Mouse (Mus musculus) embryo, embryonic 9.5 days (tissue): ENCODE data around the gene Tceal1.
"Not testable (repeated sequence)": the region's sequence is repeated elsewhere in the genome, so short reads cannot be mapped to it uniquely, and the experiment has no call there.

ENCODE experiments used
- DNase-seq: peaks from one replicate; pipeline ENCODE4 v3.0.0-alpha.2; 2017; ENCODE audit errors: extremely low spot score

Gene Tceal1

GRCm38 (mm10) chrX:136707446-136708167, at the start of gene Tceal1:
TSS of gene Tceal1 (plus strand) at chrX:136707982.
- DNase-seq = peak; percentile 52

GRCm38 (mm10) chrX:136666281-136666706, 41.5 kb upstream of the Tceal1 start:
- peak; percentile 2 for DNase-seq

- peak; percentile 2 for DNase-seq
Observed at GRCm38 (mm10) chrX:136666762-136667464, 40.9 kb upstream of the Tceal1 start.

GRCm38 (mm10) chrX:136668794-136669193, 39.0 kb upstream of the Tceal1 start:
- no peak for DNase-seq

- DNase-seq = no peak
Observed at GRCm38 (mm10) chrX:136680989-136681388, 26.8 kb upstream of the Tceal1 start.

- DNase-seq = not testable (repeated sequence)
Observed at GRCm38 (mm10) chrX:136691606-136692293, 16.0 kb upstream of the Tceal1 start.

- DNase-seq = no peak
Observed at GRCm38 (mm10) chrX:136692294-136692675, 15.5 kb upstream of the Tceal1 start.

- no peak for DNase-seq
Observed at GRCm38 (mm10) chrX:136693196-136693595, 14.6 kb upstream of the Tceal1 start.

- peak; percentile 62 for DNase-seq
Observed at GRCm38 (mm10) chrX:136708168-136708681, 443 bp downstream of the Tceal1 start.

- peak; percentile 22 for DNase-seq
Observed at GRCm38 (mm10) chrX:136708782-136709181, 1.0 kb downstream of the Tceal1 start.

- not testable (repeated sequence) for DNase-seq
Observed at GRCm38 (mm10) chrX:136714742-136715474, 7.1 kb downstream of the Tceal1 start.

GRCm38 (mm10) chrX:136732016-136732415, 24.2 kb downstream of the Tceal1 start:
- no peak for DNase-seq

GRCm38 (mm10) chrX:136740087-136740790, 32.5 kb downstream of the Tceal1 start:
- DNase-seq = peak; percentile 33

GRCm38 (mm10) chrX:136740791-136741650, 33.2 kb downstream of the Tceal1 start:
- DNase-seq = no peak

- DNase-seq = peak; percentile 84
Observed at GRCm38 (mm10) chrX:136741651-136742201, 33.9 kb downstream of the Tceal1 start.

GRCm38 (mm10) chrX:136742241-136742640, 34.5 kb downstream of the Tceal1 start:
- no peak for DNase-seq

GRCm38 (mm10) chrX:136742661-136743103, 34.9 kb downstream of the Tceal1 start:
- DNase-seq = peak; percentile 33

- DNase-seq = no peak
Observed at GRCm38 (mm10) chrX:136743459-136743858, 35.7 kb downstream of the Tceal1 start, which contains the start of gene Morf4l2. TSS of gene Morf4l2 (minus strand) at chrX:136743690.

- DNase-seq = no peak
Observed at GRCm38 (mm10) chrX:136744663-136745062, 36.9 kb downstream of the Tceal1 start.
